Mouse (Mus musculus) liver, postnatal 0 days (tissue): ENCODE measurements at regions not wholly inside any gene's neighbourhood (a gene's known extent, or its start where the extent isn't known, plus 50 kb on each side); places are given as distances from the start of the nearest gene placed in this dataset.

ENCODE experiments used
- CTCF ChIP-seq: sonication (generic); IDR thresholded peaks from 2 replicates; pipeline ENCODE4 v1.5.1; 2016; ENCODE audit warnings: antibody characterized with exemption, low read depth
- EP300 ChIP-seq: IDR thresholded peaks from 2 replicates; pipeline ENCODE4 v1.6.1; 2016; ENCODE audit warnings: antibody characterized with exemption, low read depth, mild to moderate bottlenecking

- TF ChIP-seq EP300: no peak
- no peak for TF ChIP-seq CTCF
Observed at GRCm38 (mm10) chr11:45719821-45720220, 132.0 kb upstream of the Clint1 start.
